Mouse (Mus musculus) right cerebral cortex, postnatal 25 days (tissue): ENCODE results near the gene Pramef12.
"Not testable (repeated sequence)": the region's sequence is repeated elsewhere in the genome, so short reads cannot be mapped to it uniquely, and the experiment has no call there.

ENCODE experiments used
- DNase-seq: peaks from one replicate; pipeline ENCODE4 v3.0.0; 2022

Gene Pramef12

GRCm38 (mm10) chr4:144408290-144408689, at the start of gene Pramef12:
Gene Pramef12 (minus strand): TSS chr4:144408464.
- DNase-seq: no peak

- no peak for DNase-seq
Observed at GRCm38 (mm10) chr4:144453217-144453616, 45.0 kb upstream of the Pramef12 start, which contains the start of gene Gm9944. Gene Gm9944 (minus strand): TSS chr4:144453317.

GRCm38 (mm10) chr4:144448546-144448945, 40.3 kb upstream of the Pramef12 start:
- DNase-seq: no peak

- no peak for DNase-seq
Observed at GRCm38 (mm10) chr4:144441582-144441981, 33.3 kb upstream of the Pramef12 start.

DNA sequence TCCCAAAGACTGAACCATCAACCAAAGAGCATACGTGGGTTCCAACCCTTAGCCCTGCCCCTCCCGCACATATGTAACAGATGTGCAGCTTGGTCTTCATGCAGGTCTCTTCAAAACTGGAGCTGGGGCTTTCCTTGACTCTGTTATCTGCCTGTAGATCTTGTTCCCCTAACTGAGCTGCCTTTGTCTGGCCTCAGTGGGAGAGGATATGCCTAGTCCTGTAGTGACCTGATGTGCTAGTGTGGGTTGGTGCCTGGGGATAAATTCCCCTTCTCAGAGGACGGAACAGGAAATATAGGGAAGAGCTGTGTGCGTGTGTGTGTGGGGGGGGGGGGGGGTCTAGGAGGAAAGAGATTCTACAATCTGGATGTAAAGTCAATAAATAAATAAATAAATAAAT, 32.8 kb upstream of the Pramef12 start:
- DNase-seq: no peak

- DNase-seq: no peak
Observed at GRCm38 (mm10) chr4:144438672-144439071, 30.4 kb upstream of the Pramef12 start, which contains the start of gene 1700012P22Rik. Gene 1700012P22Rik (minus strand): TSS chr4:144438772.

DNA sequence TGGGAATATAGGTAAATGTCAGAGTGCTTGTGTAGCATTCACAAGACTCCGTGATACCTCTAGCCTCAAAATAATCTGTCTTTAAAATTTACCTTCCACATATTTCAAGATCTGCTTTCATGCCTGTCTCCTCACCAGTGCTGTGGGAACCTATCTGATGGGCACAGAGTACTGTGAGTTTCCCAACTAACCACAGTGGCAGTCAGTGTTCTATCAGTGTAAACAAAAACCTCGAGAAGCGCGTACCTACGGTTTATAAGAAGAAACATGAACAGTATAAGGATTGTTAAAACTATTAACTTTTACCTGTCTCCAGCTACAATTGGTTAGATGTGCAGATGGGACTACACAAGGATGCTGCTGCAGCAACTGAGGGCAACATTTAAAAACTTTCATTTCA, 25.0 kb upstream of the Pramef12 start:
- DNase-seq: no peak

DNA sequence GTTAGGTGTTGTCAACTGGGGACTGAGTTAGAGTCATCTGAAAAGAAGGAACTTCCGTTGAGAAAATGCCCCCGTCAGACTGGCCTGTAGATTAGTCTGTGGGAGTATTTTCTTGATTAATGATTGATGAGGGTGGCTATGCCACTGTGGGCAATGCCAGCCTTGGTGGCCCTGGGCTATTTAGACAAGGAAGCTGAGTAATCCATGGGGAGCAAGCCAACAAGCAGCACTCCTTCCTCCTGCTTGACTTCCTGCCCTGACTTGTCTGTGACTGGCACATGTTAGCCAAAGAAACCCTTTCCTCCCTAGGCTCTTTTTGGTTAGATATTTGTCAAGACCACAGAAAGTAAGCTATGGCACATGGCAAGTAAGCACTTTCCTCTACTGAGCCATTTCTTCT, 22.5 kb upstream of the Pramef12 start:
- DNase-seq: no peak

GRCm38 (mm10) chr4:144428868-144429267, 20.6 kb upstream of the Pramef12 start:
- no peak for DNase-seq

DNA sequence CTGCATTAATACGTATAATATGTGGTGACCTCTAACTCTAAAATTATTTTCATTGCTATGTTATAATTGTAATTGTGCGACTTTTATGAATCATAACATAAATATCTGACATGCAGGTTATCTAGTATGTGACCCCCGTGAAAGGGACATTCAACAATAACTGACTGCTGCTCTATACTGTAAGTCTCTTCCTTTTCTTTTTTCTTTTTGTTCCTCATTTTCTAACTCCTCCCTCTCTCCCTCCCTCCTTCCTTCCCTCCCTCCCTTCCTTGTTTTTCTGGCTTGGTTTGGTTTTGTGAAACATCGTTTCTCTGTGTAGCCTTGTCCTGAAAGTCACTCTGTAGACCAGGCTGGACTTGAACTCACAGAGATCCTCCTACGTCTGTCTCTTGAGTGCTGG, 16.3 kb upstream of the Pramef12 start:
- no peak for DNase-seq

DNA sequence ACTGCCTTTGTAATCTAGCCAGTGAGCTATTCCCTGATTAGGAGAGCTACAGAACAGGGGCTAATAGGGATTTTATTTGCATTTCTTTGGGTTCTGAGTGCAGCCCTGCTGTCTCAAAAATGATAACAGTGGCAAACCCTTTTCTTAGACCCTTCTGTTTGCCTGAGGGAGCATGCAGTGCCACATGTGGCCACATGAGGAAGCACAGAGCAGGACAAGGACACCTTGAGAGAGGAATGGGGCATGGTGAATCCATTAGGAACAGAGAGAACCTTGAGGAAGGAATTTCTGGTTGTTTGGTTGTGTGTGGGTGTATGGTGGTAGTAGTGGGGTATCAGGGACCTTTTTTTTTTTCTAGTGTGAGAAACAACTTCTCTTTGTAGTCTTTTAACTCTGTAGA, 12.4 kb upstream of the Pramef12 start:
- DNase-seq: no peak

GRCm38 (mm10) chr4:144406261-144406660, 2.0 kb downstream of the Pramef12 start:
- DNase-seq: no peak

DNA sequence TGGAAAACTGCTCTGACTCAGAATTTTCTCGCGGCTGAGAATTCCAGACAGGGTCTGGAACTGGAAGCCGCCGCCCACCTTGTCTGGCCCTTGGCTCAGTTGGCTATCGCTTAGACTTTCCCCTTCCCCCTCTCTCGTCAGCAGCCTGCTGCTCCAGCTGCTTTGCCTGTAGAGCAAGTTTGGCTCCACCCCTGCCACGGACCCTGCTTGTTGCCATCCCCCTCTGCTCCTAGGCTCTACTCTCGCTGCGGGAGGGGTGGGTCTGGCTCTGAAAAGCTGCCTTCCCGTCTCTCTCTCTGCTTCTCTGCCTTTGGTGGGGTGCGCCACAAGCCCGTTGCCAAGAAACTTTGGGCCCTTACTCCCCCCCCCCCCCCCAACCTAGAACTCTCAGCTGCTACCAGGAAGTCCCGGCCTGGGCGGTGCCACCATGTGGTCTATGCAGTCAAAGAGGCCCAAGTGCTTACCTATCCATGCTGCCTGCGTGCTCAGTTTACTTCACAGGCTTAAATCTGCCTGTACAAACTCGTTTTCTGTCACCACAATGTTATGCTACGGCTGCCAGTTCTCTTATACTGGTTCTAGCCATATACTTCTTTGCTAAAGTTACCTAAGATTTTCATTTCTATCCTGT, 3.7 kb downstream of the Pramef12 start:
- no peak for DNase-seq

DNA sequence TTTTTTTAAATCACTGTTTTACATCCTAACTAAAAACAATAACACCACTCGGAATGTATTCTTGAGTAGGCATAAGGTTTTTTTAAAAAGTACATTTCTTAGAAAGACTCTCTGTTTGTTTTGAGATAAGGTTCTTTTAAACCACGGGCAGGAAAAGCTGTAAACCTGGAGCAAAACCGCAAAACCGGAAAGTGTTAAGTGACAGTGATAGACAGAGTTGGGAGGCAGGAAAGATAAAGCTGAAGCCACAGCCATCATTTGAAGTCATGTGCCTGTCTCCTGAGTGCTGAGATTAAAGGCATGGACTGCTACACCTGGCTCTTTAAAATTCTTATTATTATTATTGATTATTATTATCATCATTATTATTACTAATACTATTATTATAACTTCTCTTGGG, 5.6 kb downstream of the Pramef12 start:
- DNase-seq: no peak

GRCm38 (mm10) chr4:144396316-144396715, 11.9 kb downstream of the Pramef12 start:
- no peak for DNase-seq

- no peak for DNase-seq
Observed at GRCm38 (mm10) chr4:144377911-144378310, 30.4 kb downstream of the Pramef12 start, which contains the start of gene Pramef20. Gene Pramef20 (minus strand): TSS chr4:144377933.

- DNase-seq: not testable (repeated sequence)
Observed at GRCm38 (mm10) chr4:144357642-144358041, 50.6 kb downstream of the Pramef12 start, which contains the start of gene Gm13119. Gene Gm13119 (plus strand): TSS chr4:144357942.
